Mouse (Mus musculus): ENCODE measurements around the gene 4930578C19Rik.
A peak's percentile ranks its signal among the peaks of the same experiment; 100 is the strongest.
"Not testable (repeated sequence)": the region's sequence is repeated elsewhere in the genome, so short reads cannot be mapped to it uniquely, and the experiment has no call there.

The 4930578C19Rik gene

DNA sequence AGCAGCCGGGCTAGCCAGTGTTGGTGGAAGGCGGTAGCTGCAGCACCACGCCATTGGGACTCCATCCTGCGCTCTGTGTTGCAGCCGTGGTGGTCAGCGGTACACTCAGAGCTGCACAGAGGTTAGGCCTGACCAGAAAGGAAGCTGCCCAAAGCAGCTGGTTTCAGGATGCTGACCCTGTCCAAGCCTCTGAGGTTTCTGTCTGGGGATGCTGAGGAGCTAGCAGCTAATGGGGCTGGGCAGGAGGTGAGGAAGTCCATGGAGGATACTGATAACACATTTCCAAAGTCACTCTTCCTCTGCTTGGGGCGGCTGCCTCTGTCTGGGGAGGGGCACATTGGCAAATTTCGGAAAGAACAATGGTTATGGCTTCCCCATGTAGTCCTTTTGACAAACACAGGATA lies at the start of gene 4930578C19Rik:
TSS of gene 4930578C19Rik (minus strand) at position 200 of the 404 bp plus-strand sequence.
- no peak for DNase-seq (ENCODE audit: extremely low read depth, low read depth)

- DNase-seq (ENCODE audit: extremely low read depth, low read depth): no peak
These were observed 6.5 kb upstream of the 4930578C19Rik start for GRCm38 (mm10) chrX:18467690-18468089.

DNA sequence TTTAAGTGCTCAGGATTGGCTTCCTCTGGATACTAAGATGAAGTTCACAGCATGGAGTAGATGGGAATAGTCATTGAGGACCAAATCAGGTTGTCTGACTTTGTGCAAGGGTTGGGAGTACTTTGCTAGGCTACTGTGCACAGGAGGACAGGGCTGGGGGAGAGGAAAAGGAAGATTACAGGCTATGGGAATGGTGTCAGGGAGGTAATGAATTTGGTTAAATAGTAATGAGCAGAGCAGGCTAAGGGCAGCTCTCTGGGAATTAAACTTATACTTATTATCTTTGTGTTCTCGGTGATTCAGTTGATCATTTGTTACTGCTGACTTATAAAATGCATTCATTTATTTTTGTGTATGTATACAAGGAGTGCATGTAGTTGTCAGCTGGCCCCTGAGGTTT lies 1.7 kb upstream of the 4930578C19Rik start:
- DNase-seq (ENCODE audit: extremely low read depth, low read depth): no peak

GRCm38 (mm10) chrX:18451559-18451958 lies 9.6 kb downstream of the 4930578C19Rik start:
- no peak for DNase-seq (ENCODE audit: extremely low read depth, low read depth)

DNA sequence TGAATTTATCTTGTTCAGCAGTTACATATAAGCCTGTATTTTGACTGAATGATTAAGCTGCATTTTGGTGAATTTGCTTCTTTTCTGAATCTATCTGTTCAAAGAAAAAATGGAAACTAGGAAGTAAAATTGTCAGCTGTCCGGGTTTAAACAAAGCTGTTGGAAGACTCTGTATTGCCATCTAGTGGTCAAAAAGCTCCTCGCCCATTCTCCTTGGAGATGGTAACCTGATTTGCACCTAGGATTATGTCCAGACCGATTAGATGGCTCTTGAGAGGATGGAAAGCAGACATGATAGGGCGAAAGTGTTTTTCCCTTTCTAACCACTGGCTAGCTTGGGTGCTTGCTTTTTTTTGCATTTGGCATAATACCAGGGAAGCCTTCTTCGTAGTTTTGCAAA lies 19.1 kb downstream of the 4930578C19Rik start:
- peak; percentile 39 for DNase-seq (ENCODE audit: extremely low read depth, low read depth)

- no peak for DNase-seq (ENCODE audit: extremely low read depth, low read depth)
These were observed 35.7 kb downstream of the 4930578C19Rik start for GRCm38 (mm10) chrX:18425451-18425850.

GRCm38 (mm10) chrX:18423206-18423605 lies 38.0 kb downstream of the 4930578C19Rik start:
- DNase-seq (ENCODE audit: extremely low read depth, low read depth): no peak

GRCm38 (mm10) chrX:18420161-18420784 lies 40.9 kb downstream of the 4930578C19Rik start:
- no peak for DNase-seq (ENCODE audit: extremely low read depth, low read depth)

DNA sequence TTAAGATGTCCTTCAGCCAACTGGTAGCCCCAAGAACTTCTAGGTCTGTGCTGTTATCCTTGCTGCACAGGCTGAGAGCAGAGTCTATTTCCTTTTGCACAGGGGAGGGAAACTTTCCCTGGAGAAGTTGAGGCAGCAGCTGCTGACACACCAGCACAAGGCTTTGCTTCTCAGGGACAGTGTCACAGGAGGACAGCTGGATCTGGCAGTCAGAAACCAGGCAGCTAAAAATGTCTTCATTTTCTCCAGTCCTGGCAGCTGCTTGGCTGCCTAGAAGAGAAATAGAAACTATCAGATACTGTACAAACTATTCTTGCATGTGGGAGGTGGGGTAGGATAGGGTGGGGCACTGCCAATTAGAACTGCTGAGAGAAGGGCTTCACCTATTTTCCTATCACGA lies 42.2 kb downstream of the 4930578C19Rik start:
- no peak for DNase-seq (ENCODE audit: extremely low read depth, low read depth)

DNA sequence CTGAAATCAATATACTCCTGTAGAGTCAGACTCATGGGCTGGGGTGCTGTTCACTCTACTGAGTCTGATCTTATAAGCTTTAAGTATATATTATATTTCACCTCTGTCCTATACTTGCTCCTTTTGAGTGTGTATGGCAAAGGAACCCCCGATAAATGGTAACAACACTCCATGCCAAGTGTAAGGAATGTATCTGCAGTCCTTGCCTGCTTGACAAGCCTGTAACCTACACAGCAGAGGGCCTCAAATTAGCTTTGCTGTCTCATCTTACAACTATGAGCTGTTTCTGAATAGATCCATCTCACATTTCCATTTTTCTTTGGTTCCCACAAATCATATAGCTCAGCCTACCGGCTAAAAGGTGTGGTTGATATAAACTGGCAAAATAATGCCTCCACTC lies 46.6 kb downstream of the 4930578C19Rik start:
- no peak for DNase-seq (ENCODE audit: extremely low read depth, low read depth)

GRCm38 (mm10) chrX:18411071-18411840 lies 49.9 kb downstream of the 4930578C19Rik start:
- DNase-seq (ENCODE audit: extremely low read depth, low read depth): no peak

- DNase-seq (ENCODE audit: extremely low read depth, low read depth): no peak
These were observed 51.6 kb downstream of the 4930578C19Rik start for GRCm38 (mm10) chrX:18409598-18409997.

DNA sequence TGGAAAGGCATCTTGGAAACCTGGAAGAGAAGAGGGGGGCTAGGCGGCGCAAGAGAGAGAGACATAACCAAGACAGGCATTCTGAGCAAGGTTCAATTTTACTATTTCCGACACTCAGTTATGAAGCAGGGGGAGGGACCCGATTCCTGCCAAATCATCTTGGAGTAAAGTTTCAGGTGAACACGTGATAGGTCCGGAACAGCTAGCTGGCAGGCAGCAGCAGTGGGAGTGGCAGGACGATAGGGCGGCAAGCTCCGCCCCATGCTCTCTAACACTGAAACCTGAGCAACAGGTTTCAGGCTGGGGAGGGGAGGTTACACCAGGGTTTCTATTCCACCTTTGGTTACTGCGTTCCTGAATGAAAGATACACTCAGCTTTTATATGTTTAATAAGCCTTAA lies 58.9 kb downstream of the 4930578C19Rik start:
- DNase-seq (ENCODE audit: extremely low read depth, low read depth): no peak

- no peak for DNase-seq (ENCODE audit: extremely low read depth, low read depth)
These were observed 64.5 kb downstream of the 4930578C19Rik start for GRCm38 (mm10) chrX:18396700-18397099.

GRCm38 (mm10) chrX:18384181-18384580 lies 77.0 kb downstream of the 4930578C19Rik start:
- DNase-seq (ENCODE audit: extremely low read depth, low read depth): not testable (repeated sequence)

All from MEL-GATA-1-ER (cell line).